Mouse (Mus musculus): ENCODE measurements around the gene Naa80.

- TF ChIP-seq CTCF (IDR thresholded peaks at IDR 0.05; ENCODE audit: low read depth, low read length) = no peak
- TF ChIP-seq POLR2A (IDR thresholded peaks at IDR 0.05; ENCODE audit: extremely low read depth, insufficient read depth, low read length) = no peak
Observed at GRCm38 (mm10) chr9:107631311-107631826, 52.7 kb downstream of the Naa80 start.
